Mouse (Mus musculus) Patski (cell line): ENCODE data around the gene Fam90a1a. TPM values are rescaled to one million over a fixed set of nuclear protein-coding genes. Genes with fewer than 3 reads are reported as not detected.
"Not testable (repeated sequence)": the region's sequence is repeated elsewhere in the genome, so short reads cannot be mapped to it uniquely, and the experiment has no call there.

Experiments used
- ATAC-seq: fragments of 100-300 bp; one replicate; pipeline ENCODE4 v1.8.0; 2021
- CTCF ChIA-PET: fragments of 350-600 bp; sonication (Branson Sonifier 250); formaldehyde crosslinking; loops from one replicate; lab custom pipeline; 2022; ENCODE audit warnings: inconsistent platforms; lab: Charles Lee
- POLR2A ChIA-PET: fragments of 350-600 bp; sonication (Branson Sonifier 250); formaldehyde crosslinking; loops from one replicate; lab custom pipeline; 2022; ENCODE audit warnings: antibody characterized with exemption, inconsistent platforms; lab: Charles Lee
- DNase-seq: peaks from one replicate; pipeline ENCODE4 v3.0.0-alpha.2; 2011; ENCODE audit warnings: low read depth, low spot score
- H3K27me3 ChIP-seq: fragments of 371-371 bp; one replicate; pipeline ENCODE4 v1.5.1; 2021
- CTCF ChIP-seq: fragments of 100-300 bp; IDR thresholded peaks from one replicate; pipeline ENCODE4 v1.5.1; 2021
- in situ Hi-C: fragments of 300-500 bp; cut with MboI; formaldehyde crosslinking; loops from 3 replicates; pipeline ENCODE4 v1.11.1; 2018; ENCODE audit warnings: low pct_unique_long_range_greater_than_20kb, mixed read lengths
- polyA plus RNA-seq: library from polyadenylated mRNA; unstranded; gene quantifications from one replicate; pipeline ENCODE4 v1.2.3, GENCODE M21; 2021

Gene Fam90a1a
- not detected for polyA plus RNA-seq

GRCm38 (mm10) chr8:21958414-21958813 is at the start of gene Fam90a1a:
TSS of gene Fam90a1a (plus strand) at chr8:21958714.
- H3K27me3 ChIP-seq, result peaks cover 3% of the 10 kb centered on the region
- no peak for TF ChIP-seq CTCF
- POLR2A ChIA-PET, result no interaction called here

GRCm38 (mm10) chr8:21911931-21912330 is 46.6 kb upstream of the Fam90a1a start:
- POLR2A ChIA-PET, result no interaction called here
- in situ Hi-C loops, result loop anchor here (10.0 kb wide), 1 partner anchor 63 kb away; no protein-coding TSS in a partner anchor
- no peak for DNase-seq
- no peak for ATAC-seq
- H3K27me3 ChIP-seq, result no peaks in the 10 kb centered on the region
- TF ChIP-seq CTCF, result no peak
- CTCF ChIA-PET, result no interaction called here

More at GRCm38 (mm10) chr8:21958414-21958813, at the start of gene Fam90a1a:
- DNase-seq, result no peak
- in situ Hi-C loops, result loop anchor here (5.0 kb wide), 1 partner anchor 201 kb away; no protein-coding TSS in a partner anchor
- CTCF ChIA-PET, result interaction anchor here (1.5 kb wide), 1 partner anchor 202 kb away, joined by 3 read pairs; no protein-coding TSS in a partner anchor
- no peak for ATAC-seq

GRCm38 (mm10) chr8:21912554-21912953 is 46.0 kb upstream of the Fam90a1a start:
- POLR2A ChIA-PET, result no interaction called here
- no peak for TF ChIP-seq CTCF
- CTCF ChIA-PET, result no interaction called here
- ATAC-seq, result no peak
- H3K27me3 ChIP-seq, result no peaks in the 10 kb centered on the region
- in situ Hi-C loops, result loop anchor here (10.0 kb wide), 1 partner anchor 62 kb away; no protein-coding TSS in a partner anchor
- no peak for DNase-seq

GRCm38 (mm10) chr8:21915625-21916024 is 42.9 kb upstream of the Fam90a1a start:
- DNase-seq, result no peak
- POLR2A ChIA-PET, result no interaction called here
- in situ Hi-C loops, result loop anchor here (10.0 kb wide), 1 partner anchor 59 kb away; no protein-coding TSS in a partner anchor
- H3K27me3 ChIP-seq, result no peaks in the 10 kb centered on the region
- TF ChIP-seq CTCF, result no peak
- ATAC-seq, result no peak
- CTCF ChIA-PET, result interaction anchor here (1.1 kb wide), 1 partner anchor 18 kb away, joined by 3 read pairs; no protein-coding TSS in a partner anchor

GRCm38 (mm10) chr8:21930754-21931153 is 27.8 kb upstream of the Fam90a1a start:
- POLR2A ChIA-PET, in situ Hi-C loops, CTCF ChIA-PET, H3K27me3 ChIP-seq, DNase-seq, ATAC-seq: not testable (repeated sequence)

- no peak for TF ChIP-seq CTCF
- ChIA-PET POLR2A (no interaction called here), CTCF (no interaction called here)
- in situ Hi-C loops, result no loop called here
- no peak for DNase-seq
- H3K27me3 ChIP-seq, result peaks cover 4% of the 10 kb centered on the region
- no peak for ATAC-seq
These were observed 25.9 kb upstream of the Fam90a1a start, which contains the start of gene Defb15 for GRCm38 (mm10) chr8:21932610-21933009. TSS of gene Defb15 (minus strand) at chr8:21932710.

GRCm38 (mm10) chr8:21938052-21938451 is 20.5 kb upstream of the Fam90a1a start, which contains the start of gene Defb35:
TSS of gene Defb35 (plus strand) at chr8:21938352.
- in situ Hi-C loops, DNase-seq, CTCF ChIA-PET, POLR2A ChIA-PET, H3K27me3 ChIP-seq, ATAC-seq: not testable (repeated sequence)

- H3K27me3 ChIP-seq, result peaks cover 12% of the 10 kb centered on the region
- CTCF ChIA-PET, result no interaction called here
- no peak for ATAC-seq
- POLR2A ChIA-PET, result no interaction called here
- TF ChIP-seq CTCF, result no peak
- in situ Hi-C loops, result no loop called here
- no peak for DNase-seq
These were observed 12.1 kb upstream of the Fam90a1a start, which contains the start of gene Defb13 for GRCm38 (mm10) chr8:21946462-21946861. TSS of gene Defb13 (plus strand) at chr8:21946762.

GRCm38 (mm10) chr8:21947311-21948017 is 11.1 kb upstream of the Fam90a1a start:
- in situ Hi-C loops, result no loop called here
- POLR2A ChIA-PET, result no interaction called here
- no peak for DNase-seq
- no peak for TF ChIP-seq CTCF
- peaks cover 12% of the 10 kb centered on the region for H3K27me3 ChIP-seq
- CTCF ChIA-PET, result no interaction called here
- ATAC-seq, result no peak

- ChIA-PET POLR2A (no interaction called here), CTCF (interaction anchor here (0.7 kb wide), 1 partner anchor 183 kb away, joined by 3 read pairs; no protein-coding TSS in a partner anchor)
- no peak for DNase-seq
- no peaks in the 10 kb centered on the region for H3K27me3 ChIP-seq
- no peak for ATAC-seq
- in situ Hi-C loops, result loop anchor here (5.0 kb wide), 1 partner anchor 198 kb away; no protein-coding TSS in a partner anchor
- TF ChIP-seq CTCF, result peak; percentile 78
These were observed 3.2 kb upstream of the Fam90a1a start for GRCm38 (mm10) chr8:21955321-21955720.

- in situ Hi-C loops, result loop anchor here (5.0 kb wide), 1 partner anchor 199 kb away; no protein-coding TSS in a partner anchor
- TF ChIP-seq CTCF, result no peak
- DNase-seq (no peak), ATAC-seq (no peak)
- ChIA-PET POLR2A (no interaction called here), CTCF (no interaction called here)
- peaks cover 3% of the 10 kb centered on the region for H3K27me3 ChIP-seq
These were observed 2.2 kb upstream of the Fam90a1a start for GRCm38 (mm10) chr8:21956336-21956735.
